Comparison of ENCODE assay signal across 8 mouse cellular contexts in genomic region chr7:8092871-8093270, GRCm38 (mm10).
DNase-seq lines count a peak whose midpoint lies in the region.

No protein-coding gene starts in this region.

- DNase-seq in adrenal gland, adult (ENCODE audit: inconsistent age in 2 of 2, low spot score in 1 of 2): peak; percentile 40 to 79
- peak; percentile 0 to 12 for DNase-seq in cerebellum, postnatal 10 days
- peak; percentile 90 for DNase-seq in heart, adult 11 months
- DNase-seq in kidney, adult 11 months: peak; percentile 43
- peak; percentile 4 for DNase-seq in layer of hippocampus, adult 11-12 months (ENCODE audit: low spot score)
- peak; percentile 43 for DNase-seq in lung, postnatal 10 days
- peak; percentile 13 to 15 for DNase-seq in right cerebral cortex, postnatal 10 days (ENCODE audit: low spot score in 2 of 2)
- peak; percentile 35 to 41 for DNase-seq in thymus, postnatal 36 days

Comparison
In these comparisons a context has a peak if more than half of its experiments do, and no peak if none do; other contexts are left out.
1. Peak in every context shown above with its lines: DNase-seq.
2. DNase-seq: peak in every context shown above with its lines; median percentile 90 in heart, adult 11 months; 60 in adrenal gland, adult; 43 in kidney, adult 11 months; 43 in lung, postnatal 10 days; 38 in thymus, postnatal 36 days; 14 in right cerebral cortex, postnatal 10 days; 6 in cerebellum, postnatal 10 days; 4 in layer of hippocampus, adult 11-12 months.